Mouse (Mus musculus): Measurements from ENCODE around the gene Olfr1504.
"Not testable (repeated sequence)": the region's sequence is repeated elsewhere in the genome, so short reads cannot be mapped to it uniquely, and the experiment has no call there.

The Olfr1504 gene

GRCm38 (mm10) chr19:13897828-13898227 lies at the start of gene Olfr1504:
Gene Olfr1504, minus strand, starts transcription at chr19:13897928.
- DNase-seq = no peak

- DNase-seq = no peak
Measured at GRCm38 (mm10) chr19:13913230-13913629, 15.5 kb upstream of the Olfr1504 start, which contains the start of gene Olfr1505. Gene Olfr1505, plus strand, starts transcription at chr19:13913530.

- no peak for DNase-seq
Measured at GRCm38 (mm10) chr19:13861495-13861894, 36.2 kb downstream of the Olfr1504 start, which contains the start of gene Olfr1502. Gene Olfr1502, plus strand, starts transcription at chr19:13861795.

GRCm38 (mm10) chr19:13850592-13850991 lies 47.1 kb downstream of the Olfr1504 start, which contains the start of gene Olfr1501:
Gene Olfr1501, minus strand, starts transcription at chr19:13850692.
- not testable (repeated sequence) for DNase-seq

Data from B cell, adult 2 months (primary cell).